In genomic region chr14:61439661-61440559, GRCm38 (mm10) we compare ENCODE assay signal across 8 mouse cellular contexts. TPM values are rescaled to one million over a fixed set of nuclear protein-coding genes. Genes with fewer than 3 reads are reported as not detected.
DNase-seq lines count a peak whose midpoint lies in the region; ATAC-seq and TF ChIP-seq lines count a peak whose summit lies in the region.

Gene Kpna3 (minus strand): TSS chr14:61439874.

- peak within 1 kb of the TSS; percentile 98 for H3K27ac ChIP-seq in forebrain, embryonic 10.5 days
- H3K27ac ChIP-seq in heart, embryonic 15.5 days, result peak within 1 kb of the TSS; percentile 97
- H3K27ac ChIP-seq in liver, embryonic 14.5 days, result peak within 1 kb of the TSS; percentile 71
- H3K27ac ChIP-seq in neural tube, embryonic 11.5 days (ENCODE audit: low read depth, low read length), result peak within 1 kb of the TSS; percentile 97
- peak within 1 kb of the TSS; percentile 97 for H3K27ac ChIP-seq in stomach, postnatal 0 days (replicated peaks)

- no peak for TF ChIP-seq CTCF in liver, embryonic 14.5 days (IDR thresholded peaks at IDR 0.05; ENCODE audit: low read depth)
- TF ChIP-seq CTCF in stomach, postnatal 0 days (IDR thresholded peaks at IDR 0.05; ENCODE audit: low read depth), result no peak

- H3K4me2 ChIP-seq in heart, embryonic 15.5 days, result peak within 1 kb of the TSS; percentile 60
- H3K4me2 ChIP-seq in liver, embryonic 14.5 days (ENCODE audit: low read depth), result peak within 1 kb of the TSS; percentile 85
- H3K4me2 ChIP-seq in neural tube, embryonic 11.5 days (ENCODE audit: low read depth), result peak within 1 kb of the TSS; percentile 42
- peak within 1 kb of the TSS; percentile 79 for H3K4me2 ChIP-seq in stomach, postnatal 0 days (replicated peaks; ENCODE audit: low read depth)

- H3K27me3 ChIP-seq in forebrain, embryonic 10.5 days (ENCODE audit: poor library complexity, severe bottlenecking), result no peaks in the 10 kb centered on the region
- no peaks in the 10 kb centered on the region for H3K27me3 ChIP-seq in heart, embryonic 15.5 days
- no peaks in the 10 kb centered on the region for H3K27me3 ChIP-seq in liver, embryonic 14.5 days (ENCODE audit: control insufficient read depth, insufficient read depth, low read length)
- H3K27me3 ChIP-seq in neural tube, embryonic 11.5 days (ENCODE audit: control insufficient read depth, insufficient read depth, low read length), result no peaks in the 10 kb centered on the region
- H3K27me3 ChIP-seq in stomach, postnatal 0 days (ENCODE audit: control insufficient read depth, insufficient read depth, low read length), result no peaks in the 10 kb centered on the region

- peak within 1 kb of the TSS; percentile 84 for H3K9ac ChIP-seq in heart, embryonic 15.5 days
- peak within 1 kb of the TSS; percentile 96 for H3K9ac ChIP-seq in liver, embryonic 14.5 days (replicated peaks)
- H3K9ac ChIP-seq in neural tube, embryonic 11.5 days (ENCODE audit: low read length), result peak within 1 kb of the TSS; percentile 93
- peak within 1 kb of the TSS; percentile 90 for H3K9ac ChIP-seq in stomach, postnatal 0 days (ENCODE audit: low read length)

- TF ChIP-seq EP300 in liver, embryonic 14.5 days (IDR thresholded peaks at IDR 0.05; ENCODE audit: low read depth), result no peak
- TF ChIP-seq EP300 in stomach, postnatal 0 days (optimal IDR thresholded peaks at IDR 0.05), result no peak

- H3K36me3 ChIP-seq in forebrain, embryonic 10.5 days (replicated peaks), result peaks cover 11% of the 10 kb centered on the region
- H3K36me3 ChIP-seq in heart, embryonic 15.5 days, result no peaks in the 10 kb centered on the region
- no peaks in the 10 kb centered on the region for H3K36me3 ChIP-seq in liver, embryonic 14.5 days (replicated peaks; ENCODE audit: control insufficient read depth, insufficient read depth, low read depth)
- no peaks in the 10 kb centered on the region for H3K36me3 ChIP-seq in neural tube, embryonic 11.5 days (ENCODE audit: control insufficient read depth, insufficient read depth, low read length)
- no peaks in the 10 kb centered on the region for H3K36me3 ChIP-seq in stomach, postnatal 0 days (ENCODE audit: control insufficient read depth, insufficient read depth, low read length)

- peak; percentile 93 to 94 for DNase-seq in CD8-positive naive resting alpha-beta T cell, adult 2 months (ENCODE audit: low read depth in 2 of 2, low spot score in 2 of 2)
- peak; percentile 98 for DNase-seq in c-Kit-positive CD71-negative TER-119-negative erythroid progenitor cells, embryonic 14.5 days (ENCODE audit: low read depth)
- DNase-seq in forebrain, embryonic 10.5 days (ENCODE audit: extremely low spot score, low spot score), result peak; percentile 98
- peak; percentile 98 to 99 for DNase-seq in kidney, postnatal 25 days
- DNase-seq in liver, embryonic 14.5 days (ENCODE audit: low read depth in 3 of 3, low spot score in 3 of 3), result peak; percentile 96 to 98 (median 96)
- peak; percentile 100 for DNase-seq in neural tube, embryonic 11.5 days (ENCODE audit: low spot score)
- peak; percentile 100 for DNase-seq in stomach, postnatal 0 days (ENCODE audit: low spot score)

- under 1% methylated on average over 84 of the region's 85 CpGs for WGBS in forebrain, embryonic 10.5 days
- under 1% methylated on average over 74 of the region's 85 CpGs for WGBS in heart, embryonic 15.5 days
- WGBS in liver, embryonic 14.5 days (ENCODE audit: insufficient replicate concordance), result under 1% methylated on average over 78 of the region's 85 CpGs
- under 1% methylated on average over 54 of the region's 85 CpGs for WGBS in neural tube, embryonic 11.5 days
- under 1% methylated on average over 63 of the region's 85 CpGs for WGBS in stomach, postnatal 0 days

- H3K4me1 ChIP-seq in forebrain, embryonic 10.5 days, result peaks cover 27% of the 10 kb centered on the region
- peaks cover 22% of the 10 kb centered on the region; the same call in 1 of the 2 replicates for H3K4me1 ChIP-seq in heart, embryonic 15.5 days (replicated peaks)
- peaks cover 8 to 14% of the 10 kb centered on the region in 2 experiments for H3K4me1 ChIP-seq in liver, embryonic 14.5 days (replicated peaks; ENCODE audit: control insufficient read depth in 2 of 2, insufficient read depth in 2 of 2, low read length in 1 of 2)
- peaks cover 8% of the 10 kb centered on the region for H3K4me1 ChIP-seq in neural tube, embryonic 11.5 days (ENCODE audit: control insufficient read depth, insufficient read depth, low read length)
- H3K4me1 ChIP-seq in stomach, postnatal 0 days (replicated peaks; ENCODE audit: control insufficient read depth, insufficient read depth), result no peaks in the 10 kb centered on the region

- H3K4me3 ChIP-seq in forebrain, embryonic 10.5 days, result peak within 1 kb of the TSS; percentile 90
- peak within 1 kb of the TSS; percentile 96 for H3K4me3 ChIP-seq in heart, embryonic 15.5 days
- peak within 1 kb of the TSS; percentile 97 to 99 for H3K4me3 ChIP-seq in liver, embryonic 14.5 days (ENCODE audit: insufficient read depth in 1 of 2, low read depth in 2 of 2, low read length in 2 of 2)
- peak within 1 kb of the TSS; percentile 92 for H3K4me3 ChIP-seq in neural tube, embryonic 11.5 days (ENCODE audit: low read depth, low read length)
- H3K4me3 ChIP-seq in stomach, postnatal 0 days (ENCODE audit: low read depth, low read length), result peak within 1 kb of the TSS; percentile 88

- peak; percentile 97 for ATAC-seq in heart, embryonic 15.5 days (replicated peaks; ENCODE audit: insufficient number of reproducible peaks, insufficient read depth, low FRiP score, low read depth)
- peak; percentile 96 for ATAC-seq in liver, embryonic 14.5 days (ENCODE audit: insufficient read depth)
- peak; percentile 98 for ATAC-seq in neural tube, embryonic 11.5 days (ENCODE audit: insufficient read depth, low FRiP score, low TSS enrichment)
- ATAC-seq in stomach, postnatal 0 days (ENCODE audit: low FRiP score, low TSS enrichment), result peak; percentile 99

- peaks cover 2% of the 10 kb centered on the region; the same call in 1 of the 2 replicates for H3K9me3 ChIP-seq in forebrain, embryonic 10.5 days
- H3K9me3 ChIP-seq in heart, embryonic 15.5 days (replicated peaks), result no peaks in the 10 kb centered on the region
- no peaks in the 10 kb centered on the region for H3K9me3 ChIP-seq in liver, embryonic 14.5 days (ENCODE audit: control insufficient read depth, low read length)
- no peaks in the 10 kb centered on the region for H3K9me3 ChIP-seq in neural tube, embryonic 11.5 days (ENCODE audit: control insufficient read depth, low read length)
- no peaks in the 10 kb centered on the region for H3K9me3 ChIP-seq in stomach, postnatal 0 days (ENCODE audit: control insufficient read depth, low read length)

RNA-seq across cellular contexts. Expression of gene Kpna3, which starts in this region (rescaled TPM):
- polyA plus RNA-seq in forebrain, embryonic 10.5 days (2016; fragmentation: Nextera tagmentation; extraction: Ambion mirVana), result 89.8 and 92.4 TPM in 2 replicates
- 26.2 and 29.7 TPM in 2 replicates for polyA plus RNA-seq in heart, embryonic 15.5 days (2015; fragmentation: Nextera tagmentation; extraction: Ambion mirVana)
- polyA plus RNA-seq in liver, embryonic 14.5 days (2012; rRNA removed), result 8.8 and 13.4 TPM in 2 replicates
- polyA plus RNA-seq in liver, embryonic 14.5 days (2014; fragmentation: Nextera tagmentation; extraction: Ambion mirVana), result 27.7 and 31.0 TPM in 2 replicates
- 109 and 111 TPM in 2 replicates for polyA plus RNA-seq in neural tube, embryonic 11.5 days (2014; fragmentation: Nextera tagmentation; extraction: Ambion mirVana)
- polyA plus RNA-seq in stomach, postnatal 0 days (2015; fragmentation: Nextera tagmentation; extraction: Ambion mirVana), result 20.3 and 21.2 TPM in 2 replicates

Comparison
In these comparisons a context has a peak if more than half of its experiments do, and no peak if none do; other contexts are left out.
1. Peak in every context shown above with its lines: DNase-seq, ATAC-seq, H3K4me3 ChIP-seq and H3K27ac ChIP-seq.